Mouse (Mus musculus) layer of hippocampus, adult 9-10 months (tissue): Measurements from ENCODE around the gene Ifna1.
"Not testable (repeated sequence)": the region's sequence is repeated elsewhere in the genome, so short reads cannot be mapped to it uniquely, and the experiment has no call there.

Source experiments
- DNase-seq: peaks from one replicate; pipeline ENCODE4 v3.0.0; 2022; ENCODE audit warnings: low spot score

Gene Ifna1

GRCm38 (mm10) chr4:88849698-88850097 lies at the start of gene Ifna1:
Ifna1 (plus strand) TSS chr4:88850087.
- no peak for DNase-seq

- DNase-seq = not testable (repeated sequence)
Measured at GRCm38 (mm10) chr4:88802954-88803353, 46.9 kb upstream of the Ifna1 start, which contains the start of gene Gm13287. Gm13287 (plus strand) TSS chr4:88803254.

- DNase-seq = not testable (repeated sequence)
Measured at GRCm38 (mm10) chr4:88805231-88805630, 44.7 kb upstream of the Ifna1 start, which contains the start of gene Gm13288. Gm13288 (plus strand) TSS chr4:88805531.

- not testable (repeated sequence) for DNase-seq
Measured at GRCm38 (mm10) chr4:88805761-88806160, 44.1 kb upstream of the Ifna1 start.

GRCm38 (mm10) chr4:88815928-88816327 lies 34.0 kb upstream of the Ifna1 start, which contains the start of gene Ifna7:
Ifna7 (plus strand) TSS chr4:88816228.
- DNase-seq = no peak

- no peak for DNase-seq
Measured at GRCm38 (mm10) chr4:88819659-88820058, 30.2 kb upstream of the Ifna1 start, which contains the start of gene Ifna11. Ifna11 (plus strand) TSS chr4:88819959.

- DNase-seq = no peak
Measured at GRCm38 (mm10) chr4:88822995-88823394, 26.9 kb upstream of the Ifna1 start.

GRCm38 (mm10) chr4:88827116-88827515 lies 22.8 kb upstream of the Ifna1 start, which contains the start of gene Ifna6:
Ifna6 (plus strand) TSS chr4:88827416.
- not testable (repeated sequence) for DNase-seq

- DNase-seq = no peak
Measured at GRCm38 (mm10) chr4:88830523-88830922, 19.4 kb upstream of the Ifna1 start.

GRCm38 (mm10) chr4:88835225-88835624 lies 14.7 kb upstream of the Ifna1 start, which contains the start of gene Ifna5:
Ifna5 (plus strand) TSS chr4:88835525.
- DNase-seq = not testable (repeated sequence)

- no peak for DNase-seq
Measured at GRCm38 (mm10) chr4:88838828-88839227, 11.1 kb upstream of the Ifna1 start.

GRCm38 (mm10) chr4:88840058-88840457 lies 9.8 kb upstream of the Ifna1 start:
- no peak for DNase-seq

GRCm38 (mm10) chr4:88841438-88841911 lies 8.4 kb upstream of the Ifna1 start, which contains the start of gene Ifna4:
Ifna4 (plus strand) TSS chr4:88841861.
- no peak for DNase-seq

GRCm38 (mm10) chr4:88845334-88845733 lies 4.6 kb upstream of the Ifna1 start:
- no peak for DNase-seq

- no peak for DNase-seq
Measured at GRCm38 (mm10) chr4:88851026-88851763, 1.3 kb downstream of the Ifna1 start.

GRCm38 (mm10) chr4:88859214-88859613 lies 9.3 kb downstream of the Ifna1 start:
- DNase-seq = no peak

GRCm38 (mm10) chr4:88863309-88863708 lies 13.4 kb downstream of the Ifna1 start:
- no peak for DNase-seq

GRCm38 (mm10) chr4:88864599-88864998 lies 14.7 kb downstream of the Ifna1 start:
- DNase-seq = no peak

GRCm38 (mm10) chr4:88865011-88865569 lies 15.2 kb downstream of the Ifna1 start:
- DNase-seq = no peak

- peak; percentile 59 for DNase-seq
Measured at GRCm38 (mm10) chr4:88867366-88867925, 17.6 kb downstream of the Ifna1 start.

GRCm38 (mm10) chr4:88867926-88868911 lies 18.3 kb downstream of the Ifna1 start:
- no peak for DNase-seq
